Mouse (Mus musculus) neural tube, embryonic 14.5 days (tissue): ENCODE data around the gene Ndufs4. TPM values are rescaled to one million over a fixed set of nuclear protein-coding genes. Genes with fewer than 3 reads are reported as not detected.

Source experiments
- ATAC-seq: fragments of 200-750 bp; cut with Nextera tagmentation; 2 replicates; pipeline ENCODE4 v1.8.0; 2017; ENCODE audit warnings: low read depth, mild to moderate bottlenecking, moderate TSS enrichment, moderate library complexity
- H3K27ac ChIP-seq: fragments of 300-500 bp; sonication (generic); 2 replicates; pipeline ENCODE4 v1.5.1; 2014; ENCODE audit warnings: low read depth, mild to moderate bottlenecking, control low read depth, low read length, moderate library complexity, mixed read lengths
- H3K27me3 ChIP-seq: fragments of 300-500 bp; sonication (generic); 2 replicates; pipeline ENCODE4 v1.6.1; 2014; ENCODE audit warnings: low read length; ENCODE audit not compliant: control insufficient read depth, insufficient read depth
- H3K36me3 ChIP-seq: fragments of 300-500 bp; sonication (generic); 2 replicates; pipeline ENCODE4 v1.6.1; 2014; ENCODE audit warnings: low read length, mixed read lengths; ENCODE audit not compliant: control insufficient read depth, insufficient read depth
- H3K4me1 ChIP-seq: fragments of 300-500 bp; sonication (generic); 2 replicates; pipeline ENCODE4 v1.6.1; 2014; ENCODE audit warnings: low read length; ENCODE audit not compliant: control insufficient read depth, insufficient read depth
- H3K4me2 ChIP-seq: fragments of 300-500 bp; sonication (generic); 2 replicates; pipeline ENCODE4 v1.6.1; 2014; ENCODE audit warnings: mild to moderate bottlenecking, low read depth, low read length, control low read depth
- H3K4me3 ChIP-seq: fragments of 300-500 bp; sonication (generic); 2 replicates; pipeline ENCODE4 v1.5.1; 2014; ENCODE audit warnings: low read depth, low read length, control low read depth, mixed read lengths
- H3K9ac ChIP-seq: fragments of 300-500 bp; sonication (generic); replicated peaks from 2 replicates; pipeline ENCODE4 v1.6.1; 2014; ENCODE audit warnings: low read depth, mild to moderate bottlenecking, control low read depth, low read length, mixed read lengths
- H3K9me3 ChIP-seq: fragments of 300-500 bp; sonication (generic); 2 replicates; pipeline ENCODE4 v1.6.1; 2016; ENCODE audit warnings: low read length; ENCODE audit not compliant: control insufficient read depth
- WGBS: fragments of 180-500 bp; shearing (Covaris S2); extraction: QIAGEN DNeasy Blood & Tissue Kit; methylation state at CpG from one replicate; pipeline ENCODE4 v1.1.7; 2014; 5-methylcytosine and 5-hydroxymethylcytosine counted together
- polyA plus RNA-seq: library from polyadenylated mRNA; unstranded; fragments of >200 nt; fragmentation: Nextera tagmentation; extraction: Ambion mirVana; gene quantifications from 2 replicates; pipeline ENCODE4 v1.2.1, GENCODE M21; 2014

Gene Ndufs4
- polyA plus RNA-seq = 392 and 426 TPM in 2 replicates

DNA sequence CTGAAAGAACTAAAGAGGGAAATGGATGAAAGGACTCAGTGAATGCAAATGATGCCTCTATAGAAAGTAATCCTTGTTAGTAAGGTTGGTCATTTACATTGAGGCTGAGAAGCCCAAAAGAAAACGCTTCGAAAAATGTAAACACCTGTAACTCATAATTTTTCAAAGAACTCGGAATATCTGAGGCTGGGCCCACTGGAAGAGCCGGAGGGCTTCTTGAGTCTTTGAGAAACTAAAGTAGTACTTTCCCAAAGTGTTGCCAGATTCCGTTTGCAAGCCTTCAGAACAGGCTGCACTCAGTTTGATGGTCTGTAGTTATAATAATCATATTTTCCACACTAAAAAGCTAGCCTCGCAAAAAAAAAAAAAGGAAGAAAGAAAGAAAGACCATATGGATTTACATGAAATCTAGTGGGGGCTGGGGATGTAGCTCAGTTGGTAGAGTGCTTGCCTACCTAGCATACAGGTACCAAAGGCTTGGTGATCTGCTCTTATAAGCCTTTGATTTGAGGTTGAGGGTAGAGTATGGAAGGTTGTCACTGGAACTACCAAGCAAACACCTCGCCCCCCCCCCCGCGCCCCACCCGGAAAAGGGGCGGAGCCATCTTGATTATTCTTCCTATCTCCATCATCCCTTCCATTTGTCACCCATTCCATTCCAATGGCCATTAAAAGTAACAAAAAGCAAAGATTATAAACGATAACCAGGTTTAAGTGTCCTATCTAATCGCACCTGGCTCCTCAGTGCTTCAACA, at the start of gene Ndufs4:
Ndufs4 (minus strand) TSS at position 48 of the 755 bp plus-strand sequence.
- Histone ChIP-seq H3K27me3 (no peaks in the 10 kb centered on the region), H3K4me1 (peaks cover 8% of the 10 kb centered on the region; the same call in 1 of the 2 replicates), H3K4me2 (peak within 1 kb of the TSS; percentile 72), H3K36me3 (no peaks in the 10 kb centered on the region), H3K27ac (peak within 1 kb of the TSS; percentile 87), H3K9ac (peak within 1 kb of the TSS; percentile 90), H3K4me3 (peak within 1 kb of the TSS; percentile 94), H3K9me3 (no peaks in the 10 kb centered on the region; the same call in 1 of the 2 replicates)
- 50% methylated on average over 13 of the region's 13 CpGs for WGBS
- no peak; the same call in 1 of the 2 replicates for ATAC-seq

DNA sequence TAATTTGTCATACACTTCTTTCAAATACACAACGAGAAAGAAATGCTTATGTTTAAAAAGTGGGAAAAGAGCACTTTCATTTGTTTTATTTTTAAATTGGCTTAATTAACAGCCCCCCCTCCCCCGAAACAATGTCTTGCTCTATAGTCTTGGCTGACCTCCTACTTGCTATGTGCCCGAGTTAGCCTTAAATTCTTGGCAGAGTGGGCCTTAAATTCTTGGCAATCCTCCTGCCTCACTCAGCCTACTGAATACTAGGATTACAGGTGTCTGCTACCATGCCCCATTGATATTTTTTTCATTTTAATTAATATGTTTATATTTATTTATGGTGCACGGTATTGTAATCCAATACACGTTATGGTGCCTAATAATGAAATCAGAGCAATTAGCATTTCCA, 44.4 kb upstream of the Ndufs4 start:
- no peak for ATAC-seq
- Histone ChIP-seq H3K9me3 (no peaks in the 10 kb centered on the region), H3K4me3 (no peak overlapping the region), H3K4me2 (no peak overlapping the region), H3K36me3 (no peaks in the 10 kb centered on the region), H3K27me3 (no peaks in the 10 kb centered on the region), H3K9ac (no peak overlapping the region), H3K4me1 (no peaks in the 10 kb centered on the region), H3K27ac (no peak overlapping the region)
- 86% methylated on average over 5 of the region's 5 CpGs for WGBS

- no peak for ATAC-seq
- H3K4me1 ChIP-seq = no peaks in the 10 kb centered on the region
- 94% methylated on average over 5 of the region's 5 CpGs for WGBS
- H3K27ac ChIP-seq = no peak overlapping the region
- no peak overlapping the region for H3K4me2 ChIP-seq
- H3K9me3 ChIP-seq = no peaks in the 10 kb centered on the region
- H3K36me3 ChIP-seq = no peaks in the 10 kb centered on the region
- H3K9ac ChIP-seq = no peak overlapping the region
- H3K4me3 ChIP-seq = no peak overlapping the region
- H3K27me3 ChIP-seq = no peaks in the 10 kb centered on the region
These were observed 37.2 kb upstream of the Ndufs4 start for GRCm38 (mm10) chr13:114425230-114425629.

GRCm38 (mm10) chr13:114420235-114420634, 32.2 kb upstream of the Ndufs4 start:
- Histone ChIP-seq H3K4me2 (no peak overlapping the region), H3K9ac (no peak overlapping the region), H3K4me1 (no peaks in the 10 kb centered on the region), H3K27me3 (no peaks in the 10 kb centered on the region), H3K27ac (no peak overlapping the region), H3K4me3 (no peak overlapping the region), H3K36me3 (no peaks in the 10 kb centered on the region), H3K9me3 (no peaks in the 10 kb centered on the region)
- ATAC-seq = no peak
- WGBS = 88% methylated on average over 8 of the region's 8 CpGs

GRCm38 (mm10) chr13:114419364-114419763, 31.3 kb upstream of the Ndufs4 start:
- Histone ChIP-seq H3K27ac (no peak overlapping the region), H3K4me1 (no peaks in the 10 kb centered on the region), H3K27me3 (no peaks in the 10 kb centered on the region), H3K9ac (no peak overlapping the region), H3K9me3 (no peaks in the 10 kb centered on the region), H3K4me2 (no peak overlapping the region), H3K36me3 (no peaks in the 10 kb centered on the region), H3K4me3 (no peak overlapping the region)
- 66% methylated on average over 3 of the region's 3 CpGs for WGBS
- ATAC-seq = no peak

GRCm38 (mm10) chr13:114412326-114412725, 24.3 kb upstream of the Ndufs4 start:
- ATAC-seq = no peak
- H3K4me1 ChIP-seq = no peaks in the 10 kb centered on the region
- no peaks in the 10 kb centered on the region for H3K27me3 ChIP-seq
- H3K9me3 ChIP-seq = no peaks in the 10 kb centered on the region
- H3K4me2 ChIP-seq = no peak overlapping the region
- H3K27ac ChIP-seq = no peak overlapping the region
- no peak overlapping the region for H3K4me3 ChIP-seq
- H3K36me3 ChIP-seq = no peaks in the 10 kb centered on the region
- no peak overlapping the region for H3K9ac ChIP-seq

GRCm38 (mm10) chr13:114406866-114407265, 18.8 kb upstream of the Ndufs4 start:
- no peaks in the 10 kb centered on the region for H3K27me3 ChIP-seq
- ATAC-seq = no peak
- H3K4me3 ChIP-seq = no peak overlapping the region
- no peaks in the 10 kb centered on the region for H3K36me3 ChIP-seq
- H3K4me2 ChIP-seq = no peak overlapping the region
- no peak overlapping the region for H3K9ac ChIP-seq
- H3K27ac ChIP-seq = no peak overlapping the region
- WGBS = 3% methylated on average over 5 of the region's 5 CpGs
- no peaks in the 10 kb centered on the region for H3K4me1 ChIP-seq
- H3K9me3 ChIP-seq = no peaks in the 10 kb centered on the region

GRCm38 (mm10) chr13:114406424-114406823, 18.4 kb upstream of the Ndufs4 start:
- H3K4me1 ChIP-seq = no peaks in the 10 kb centered on the region
- no peak overlapping the region for H3K4me2 ChIP-seq
- no peak overlapping the region for H3K9ac ChIP-seq
- H3K4me3 ChIP-seq = no peak overlapping the region
- no peaks in the 10 kb centered on the region for H3K36me3 ChIP-seq
- H3K27me3 ChIP-seq = no peaks in the 10 kb centered on the region
- 6% methylated on average over 5 of the region's 5 CpGs for WGBS
- H3K27ac ChIP-seq = no peak overlapping the region
- H3K9me3 ChIP-seq = no peaks in the 10 kb centered on the region
- ATAC-seq = no peak

DNA sequence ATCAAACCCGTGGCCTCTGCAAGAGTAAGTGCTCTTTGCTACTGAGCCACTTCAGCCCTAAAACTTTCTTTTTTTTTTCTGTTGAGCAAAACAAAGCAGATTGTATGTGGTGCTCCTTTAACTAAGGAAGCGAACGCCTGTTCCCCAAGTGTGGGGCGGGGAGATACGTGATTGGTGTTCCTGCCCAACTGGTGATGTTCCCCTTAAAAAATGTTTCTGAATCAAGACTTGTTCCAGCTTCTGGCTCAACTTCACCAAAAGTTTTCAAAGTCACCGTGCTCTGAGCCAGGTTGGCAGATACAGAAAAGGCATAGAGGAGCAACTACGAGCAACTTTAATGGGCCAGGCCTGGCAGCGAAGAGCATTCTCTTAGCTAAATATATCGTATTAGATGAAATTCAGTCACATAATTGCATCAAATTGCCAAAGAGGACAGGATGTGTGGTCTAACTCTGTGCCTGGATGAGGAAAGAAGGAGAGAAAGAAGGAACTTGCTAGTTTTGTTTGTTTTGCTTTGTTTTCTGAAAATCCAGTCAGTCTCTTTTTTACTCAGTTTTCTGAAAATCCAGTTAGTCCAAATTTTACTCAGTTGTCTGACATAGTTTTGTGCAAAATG, 17.1 kb upstream of the Ndufs4 start:
- H3K36me3 ChIP-seq = no peaks in the 10 kb centered on the region
- H3K4me2 ChIP-seq = no peak overlapping the region
- no peaks in the 10 kb centered on the region for H3K27me3 ChIP-seq
- H3K9ac ChIP-seq = no peak overlapping the region
- no peak for ATAC-seq
- WGBS = 90% methylated on average over 9 of the region's 9 CpGs
- H3K4me3 ChIP-seq = no peak overlapping the region
- no peaks in the 10 kb centered on the region for H3K4me1 ChIP-seq
- no peak overlapping the region for H3K27ac ChIP-seq
- no peaks in the 10 kb centered on the region for H3K9me3 ChIP-seq
